Mouse (Mus musculus): ENCODE results near the gene Phka1. TPM values are rescaled to one million over a fixed set of nuclear protein-coding genes. Genes with fewer than 3 reads are reported as not detected.
"Not testable (repeated sequence)": the region's sequence is repeated elsewhere in the genome, so short reads cannot be mapped to it uniquely, and the experiment has no call there.

Gene Phka1
- 8.5 and 9.4 TPM in 2 replicates for polyA plus RNA-seq (2015; fragmentation: Nextera tagmentation; extraction: Ambion mirVana)

DNA sequence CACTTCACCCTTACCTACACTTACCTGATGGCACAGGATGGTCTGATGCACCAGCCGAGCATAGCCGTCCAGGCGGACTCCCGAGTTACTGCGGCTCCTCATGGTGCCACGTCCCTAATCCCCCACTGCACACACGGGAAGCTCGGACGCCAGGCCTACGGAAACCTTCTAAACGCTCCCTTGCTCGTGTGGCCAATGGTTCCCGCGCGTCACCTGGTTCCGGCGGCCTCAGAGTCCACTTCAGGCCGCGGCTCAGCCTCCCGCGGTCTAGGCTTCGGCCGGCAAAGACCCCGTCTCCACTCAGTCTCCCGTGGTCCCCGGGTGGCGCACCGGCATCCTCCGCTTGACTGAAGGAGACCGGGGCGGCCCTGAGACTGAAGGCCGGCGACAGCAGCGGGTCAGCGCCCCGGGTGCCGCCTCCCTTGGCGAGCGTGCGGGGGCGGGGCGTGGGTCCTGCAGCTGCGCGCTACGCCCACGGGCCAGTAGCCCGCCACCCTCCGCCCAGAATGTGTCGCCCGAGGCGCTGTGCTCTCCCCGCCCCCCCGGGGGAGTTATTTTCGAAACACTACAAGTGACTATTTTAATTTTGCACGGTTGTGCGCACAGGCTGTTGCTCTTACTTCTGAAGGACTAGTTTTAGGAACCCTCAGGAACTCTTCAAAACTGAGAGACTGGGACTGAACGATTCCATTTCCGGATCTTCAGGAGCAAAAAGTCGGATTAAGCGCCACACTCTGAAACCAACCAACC is at the start of gene Phka1:
Gene Phka1 (minus strand): TSS at position 424 of the 750 bp plus-strand sequence.
- 15% methylated on average over 58 of the region's 60 CpGs for WGBS
- peaks cover 16% of the 10 kb centered on the region for H3K27me3 ChIP-seq

GRCm38 (mm10) chrX:102689252-102689651 is 45.2 kb upstream of the Phka1 start:
- H3K27ac ChIP-seq, H3K27me3 ChIP-seq, H3K9me3 ChIP-seq, H3K36me3 ChIP-seq, H3K4me2 ChIP-seq, H3K4me1 ChIP-seq, H3K4me3 ChIP-seq, H3K9ac ChIP-seq: not testable (repeated sequence)
- 0 out of 2 replicates have a peak, but pooled peaks have one; percentile 30 for ATAC-seq (ENCODE audit: insufficient number of reproducible peaks, low FRiP score, low TSS enrichment, low read depth)
- WGBS = 24% methylated on average over 4 of the region's 4 CpGs

More for the DNA sequence above, at the start of gene Phka1:
- H3K27ac ChIP-seq = no peak within 1 kb of the TSS
- 0 out of 2 replicates have a peak, but pooled peaks have one; percentile 69 for ATAC-seq (ENCODE audit: insufficient number of reproducible peaks, low FRiP score, low TSS enrichment, low read depth)
- no peaks in the 10 kb centered on the region for H3K36me3 ChIP-seq
- H3K4me1 ChIP-seq = no peaks in the 10 kb centered on the region
- H3K9me3 ChIP-seq = no peaks in the 10 kb centered on the region
- peak within 1 kb of the TSS; percentile 49 for H3K4me2 ChIP-seq
- peak within 1 kb of the TSS; percentile 50 for H3K9ac ChIP-seq
- peak within 1 kb of the TSS; percentile 56 for H3K4me3 ChIP-seq

DNA sequence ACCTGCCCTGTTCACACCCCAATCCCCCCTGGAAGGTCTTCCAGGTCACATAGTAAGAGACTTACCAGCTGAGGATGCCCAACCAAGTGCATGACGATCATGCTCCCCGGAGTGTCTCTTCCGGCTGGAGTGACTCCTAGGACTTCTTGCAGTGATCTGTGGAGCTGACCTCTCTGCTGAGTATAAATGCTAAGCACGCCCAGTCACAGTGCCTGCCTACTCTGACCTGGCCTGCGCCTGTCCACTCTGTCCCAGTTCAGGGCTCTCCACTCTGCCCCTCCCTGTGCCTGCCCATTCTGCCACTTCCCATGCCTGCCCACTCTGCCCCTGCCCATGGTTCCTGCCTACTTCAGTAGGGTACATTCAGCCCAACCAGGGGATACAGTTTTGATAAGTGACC is 42.8 kb upstream of the Phka1 start, which contains the start of gene Gm3880:
Gene Gm3880 (minus strand): TSS at position 101 of the 400 bp plus-strand sequence.
- not testable (repeated sequence) for ATAC-seq (ENCODE audit: insufficient number of reproducible peaks, low FRiP score, low TSS enrichment, low read depth); H3K27ac ChIP-seq; H3K4me3 ChIP-seq; H3K9me3 ChIP-seq; H3K9ac ChIP-seq; H3K36me3 ChIP-seq; H3K4me1 ChIP-seq; H3K27me3 ChIP-seq; H3K4me2 ChIP-seq
- 93% methylated on average over 5 of the region's 5 CpGs for WGBS

GRCm38 (mm10) chrX:102684706-102685105 is 40.7 kb upstream of the Phka1 start:
- not testable (repeated sequence) for H3K27ac ChIP-seq; ATAC-seq (ENCODE audit: insufficient number of reproducible peaks, low FRiP score, low TSS enrichment, low read depth); H3K4me2 ChIP-seq; H3K27me3 ChIP-seq; H3K4me1 ChIP-seq; H3K9ac ChIP-seq; H3K4me3 ChIP-seq; H3K36me3 ChIP-seq; H3K9me3 ChIP-seq
- WGBS = 62% methylated on average over 3 of the region's 3 CpGs

- no peaks in the 10 kb centered on the region for H3K36me3 ChIP-seq
- H3K4me1 ChIP-seq = no peaks in the 10 kb centered on the region
- no peak overlapping the region for H3K4me3 ChIP-seq
- 0 out of 2 replicates have a peak, but pooled peaks cover 4% of the 10 kb centered on the region for H3K27me3 ChIP-seq
- no peaks in the 10 kb centered on the region for H3K9me3 ChIP-seq
- ATAC-seq (ENCODE audit: insufficient number of reproducible peaks, low FRiP score, low TSS enrichment, low read depth) = no peak
- 82% methylated on average over 2 of the region's 2 CpGs for WGBS
- H3K4me2 ChIP-seq = no peak overlapping the region
- no peak overlapping the region for H3K9ac ChIP-seq
- H3K27ac ChIP-seq = no peak overlapping the region
Measured at GRCm38 (mm10) chrX:102666641-102667040, 22.6 kb upstream of the Phka1 start.

DNA sequence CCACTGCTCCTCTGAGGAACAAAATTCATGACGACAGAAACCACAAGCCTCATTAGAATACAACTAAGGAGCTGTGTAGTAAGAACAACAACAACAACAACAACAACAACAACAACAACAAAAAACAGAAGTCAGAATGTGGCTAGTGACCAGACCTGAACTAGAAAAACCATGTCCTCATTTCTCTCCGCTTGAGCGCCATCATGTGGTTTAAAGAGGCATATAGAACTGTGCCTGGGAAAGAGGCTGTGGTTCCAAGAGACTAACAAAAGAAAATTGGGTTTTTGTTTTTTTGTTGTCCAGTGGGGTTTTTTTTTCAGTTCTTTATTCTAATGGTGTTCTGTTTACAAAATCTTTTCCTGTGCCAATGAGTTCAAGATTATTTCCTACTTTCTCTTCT is 16.7 kb upstream of the Phka1 start:
- Histone ChIP-seq H3K4me1 (no peaks in the 10 kb centered on the region), H3K4me2 (no peak overlapping the region), H3K4me3 (no peak overlapping the region), H3K27ac (no peak overlapping the region), H3K27me3 (no peaks in the 10 kb centered on the region), H3K9ac (no peak overlapping the region), H3K9me3 (no peaks in the 10 kb centered on the region), H3K36me3 (no peaks in the 10 kb centered on the region)
- 24% methylated on average over 3 of the region's 3 CpGs for WGBS
- no peak for ATAC-seq (ENCODE audit: insufficient number of reproducible peaks, low FRiP score, low TSS enrichment, low read depth)

- no peaks in the 10 kb centered on the region for H3K9me3 ChIP-seq
- H3K4me1 ChIP-seq = no peaks in the 10 kb centered on the region
- peaks cover 16% of the 10 kb centered on the region for H3K27me3 ChIP-seq
- no peaks in the 10 kb centered on the region for H3K36me3 ChIP-seq
- no peak for ATAC-seq (ENCODE audit: insufficient number of reproducible peaks, low FRiP score, low TSS enrichment, low read depth)
- H3K9ac ChIP-seq = no peak overlapping the region
- H3K27ac ChIP-seq = no peak overlapping the region
- no peak overlapping the region for H3K4me2 ChIP-seq
- H3K4me3 ChIP-seq = no peak overlapping the region
- 89% methylated on average over 1 of the region's 1 CpGs for WGBS
Measured at GRCm38 (mm10) chrX:102645691-102646090, 1.6 kb upstream of the Phka1 start.

GRCm38 (mm10) chrX:102645146-102645545 is 1.1 kb upstream of the Phka1 start:
- ATAC-seq (ENCODE audit: insufficient number of reproducible peaks, low FRiP score, low TSS enrichment, low read depth) = no peak
- H3K9me3 ChIP-seq = no peaks in the 10 kb centered on the region
- H3K27ac ChIP-seq = no peak overlapping the region
- no peaks in the 10 kb centered on the region for H3K36me3 ChIP-seq
- 46% methylated on average over 6 of the region's 6 CpGs for WGBS
- no peaks in the 10 kb centered on the region for H3K4me1 ChIP-seq
- H3K4me3 ChIP-seq = peak overlapping the region; percentile 56; the same call in 1 of the 2 replicates
- H3K27me3 ChIP-seq = peaks cover 16% of the 10 kb centered on the region
- H3K9ac ChIP-seq = no peak overlapping the region
- H3K4me2 ChIP-seq = peak overlapping the region; percentile 49

DNA sequence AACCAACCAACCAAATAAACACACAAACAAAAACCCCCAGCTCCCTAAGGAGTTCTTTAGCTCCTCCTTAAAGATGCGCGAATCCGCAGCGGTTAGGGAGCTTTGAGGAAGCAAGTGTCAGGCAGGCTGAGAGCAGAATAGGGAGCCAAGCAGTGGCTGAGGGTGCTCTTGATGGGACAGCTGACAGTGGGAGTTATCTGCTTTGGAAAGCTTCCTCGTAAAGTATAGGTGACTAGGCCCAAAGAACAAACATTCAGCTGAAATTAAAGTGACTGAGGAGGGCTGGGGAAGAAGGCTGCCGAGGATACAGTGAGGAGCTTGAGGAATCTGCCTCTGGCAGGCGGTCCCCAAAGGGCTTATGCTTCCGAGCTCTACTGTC is 516 bp upstream of the Phka1 start:
- peak overlapping the region; percentile 56 for H3K4me3 ChIP-seq
- H3K4me1 ChIP-seq = no peaks in the 10 kb centered on the region
- WGBS = 19% methylated on average over 8 of the region's 8 CpGs
- no peak overlapping the region for H3K27ac ChIP-seq
- peak overlapping the region; percentile 49 for H3K4me2 ChIP-seq
- ATAC-seq (ENCODE audit: insufficient number of reproducible peaks, low FRiP score, low TSS enrichment, low read depth) = no peak
- no peak overlapping the region for H3K9ac ChIP-seq
- H3K36me3 ChIP-seq = no peaks in the 10 kb centered on the region
- H3K9me3 ChIP-seq = no peaks in the 10 kb centered on the region
- peaks cover 16% of the 10 kb centered on the region for H3K27me3 ChIP-seq

DNA sequence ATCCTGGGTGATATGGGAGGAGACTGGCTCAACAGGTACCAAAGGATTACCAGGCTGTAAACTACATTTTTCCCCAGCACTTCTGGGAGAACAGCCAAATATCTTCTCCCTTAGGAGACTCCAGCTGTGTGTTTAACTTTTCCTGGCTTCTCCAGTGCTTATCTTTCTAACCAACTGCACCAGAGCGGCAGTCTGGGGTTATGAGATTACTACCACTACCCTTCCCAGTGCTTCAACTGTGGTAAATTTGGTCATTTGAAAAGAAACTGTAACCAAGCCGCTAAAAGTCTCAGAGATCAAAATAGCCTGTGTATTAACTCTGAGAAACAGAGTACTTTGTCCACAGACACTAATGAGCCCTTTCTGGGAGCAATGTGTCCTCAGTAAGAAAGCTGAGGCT is 42.8 kb downstream of the Phka1 start:
- Histone ChIP-seq H3K27ac (no peak overlapping the region), H3K4me3 (no peak overlapping the region), H3K4me1 (no peaks in the 10 kb centered on the region), H3K27me3 (0 out of 2 replicates have a peak, but pooled peaks cover 2% of the 10 kb centered on the region), H3K9ac (no peak overlapping the region), H3K9me3 (no peaks in the 10 kb centered on the region), H3K36me3 (no peaks in the 10 kb centered on the region), H3K4me2 (no peak overlapping the region)
- 65% methylated on average over 2 of the region's 2 CpGs for WGBS
- ATAC-seq (ENCODE audit: insufficient number of reproducible peaks, low FRiP score, low TSS enrichment, low read depth) = no peak

DNA sequence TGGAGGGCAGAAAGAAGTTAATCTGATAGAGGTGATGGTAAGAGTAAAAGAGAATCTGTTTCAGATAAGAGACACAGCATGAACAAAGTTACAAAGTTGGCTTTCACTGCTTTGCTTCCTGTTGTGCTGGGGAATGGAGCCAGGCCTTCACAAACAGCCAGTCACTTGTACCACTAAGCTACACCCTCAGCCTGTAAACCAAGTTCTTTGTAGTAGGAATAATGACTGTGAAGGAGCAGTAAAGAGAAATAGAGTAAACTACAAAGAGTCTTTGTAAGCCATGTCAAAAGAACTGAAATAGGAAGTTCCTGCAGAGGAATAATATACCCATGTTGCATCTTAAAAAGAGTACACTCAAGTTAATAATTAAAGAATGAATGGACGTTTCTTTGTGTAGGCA is 55.5 kb downstream of the Phka1 start:
- ATAC-seq (ENCODE audit: insufficient number of reproducible peaks, low FRiP score, low TSS enrichment, low read depth) = no peak
- H3K27me3 ChIP-seq = peaks cover 7% of the 10 kb centered on the region; the same call in 1 of the 2 replicates
- no peaks in the 10 kb centered on the region for H3K4me1 ChIP-seq
- H3K4me2 ChIP-seq = no peak overlapping the region
- H3K27ac ChIP-seq = no peak overlapping the region
- no peaks in the 10 kb centered on the region for H3K9me3 ChIP-seq
- H3K4me3 ChIP-seq = no peak overlapping the region
- no peaks in the 10 kb centered on the region for H3K36me3 ChIP-seq
- WGBS = 49% methylated on average over 1 of the region's 1 CpGs
- H3K9ac ChIP-seq = no peak overlapping the region

GRCm38 (mm10) chrX:102571186-102571585 is 72.9 kb downstream of the Phka1 start:
- Histone ChIP-seq H3K4me3 (no peak overlapping the region), H3K4me1 (no peaks in the 10 kb centered on the region), H3K4me2 (no peak overlapping the region), H3K9ac (no peak overlapping the region), H3K36me3 (no peaks in the 10 kb centered on the region), H3K27me3 (no peaks in the 10 kb centered on the region), H3K27ac (no peak overlapping the region), H3K9me3 (no peaks in the 10 kb centered on the region)
- WGBS = 32% methylated on average over 1 of the region's 1 CpGs
- no peak for ATAC-seq (ENCODE audit: insufficient number of reproducible peaks, low FRiP score, low TSS enrichment, low read depth)
